Mouse (Mus musculus) cerebellum, adult 2 months (tissue): Measurements from ENCODE around the gene Chn1. TPM values are rescaled to one million over a fixed set of nuclear protein-coding genes. Genes with fewer than 3 reads are reported as not detected.
"Not testable (repeated sequence)": the region's sequence is repeated elsewhere in the genome, so short reads cannot be mapped to it uniquely, and the experiment has no call there.

Experiments
- DNase-seq, 2 experiments: peaks; one replicate each; pipeline ENCODE4 v3.0.0; 2021
- H3K27ac ChIP-seq: fragments of 200-500 bp; 2 replicates; pipeline ENCODE4 v1.5.1; 2012; ENCODE audit warnings: low read length, control low read depth, inconsistent platforms; ENCODE audit not compliant: insufficient read depth
- H3K27me3 ChIP-seq: fragments of 200-500 bp; 2 replicates; pipeline ENCODE4 v1.6.1; 2012; ENCODE audit warnings: inconsistent platforms, mild to moderate bottlenecking, low read length, moderate library complexity; ENCODE audit not compliant: control insufficient read depth, insufficient read depth
- H3K4me1 ChIP-seq: fragments of 200-500 bp; 2 replicates; pipeline ENCODE4 v1.6.1; 2011; ENCODE audit warnings: low read length; ENCODE audit not compliant: control insufficient read depth, insufficient read depth
- H3K4me3 ChIP-seq: fragments of 200-500 bp; replicated peaks from 2 replicates; pipeline ENCODE3; 2011; ENCODE audit warnings: mild to moderate bottlenecking, low read depth, low read length, control low read depth; ENCODE audit not compliant: insufficient read depth
- CTCF ChIP-seq: fragments of 200-500 bp; IDR thresholded peaks from 2 replicates; pipeline ENCODE4 v1.5.1; 2011; ENCODE audit warnings: low read depth, mild to moderate bottlenecking, control low read depth, low read length, moderate library complexity, borderline replicate concordance; ENCODE audit not compliant: insufficient read depth
- POLR2A ChIP-seq: fragments of 200-500 bp; IDR thresholded peaks from 2 replicates; pipeline ENCODE4 v1.6.1; 2011; ENCODE audit warnings: low read length, control low read depth, borderline replicate concordance; ENCODE audit not compliant: insufficient read depth
- WGBS: fragments of 180-500 bp; shearing (Covaris S2); methylation state at CpG from one replicate; pipeline ENCODE4 v1.1.7; 2018; 5-methylcytosine and 5-hydroxymethylcytosine counted together
- polyA plus RNA-seq: library from polyadenylated mRNA; depleted of rRNA; stranded (reverse); fragments of >200 nt; gene quantifications from 2 replicates; pipeline ENCODE4 v1.2.3, GENCODE M21; 2012; rRNA removed

Chn1 gene
- polyA plus RNA-seq, result 258 and 288 TPM in 2 replicates

DNA sequence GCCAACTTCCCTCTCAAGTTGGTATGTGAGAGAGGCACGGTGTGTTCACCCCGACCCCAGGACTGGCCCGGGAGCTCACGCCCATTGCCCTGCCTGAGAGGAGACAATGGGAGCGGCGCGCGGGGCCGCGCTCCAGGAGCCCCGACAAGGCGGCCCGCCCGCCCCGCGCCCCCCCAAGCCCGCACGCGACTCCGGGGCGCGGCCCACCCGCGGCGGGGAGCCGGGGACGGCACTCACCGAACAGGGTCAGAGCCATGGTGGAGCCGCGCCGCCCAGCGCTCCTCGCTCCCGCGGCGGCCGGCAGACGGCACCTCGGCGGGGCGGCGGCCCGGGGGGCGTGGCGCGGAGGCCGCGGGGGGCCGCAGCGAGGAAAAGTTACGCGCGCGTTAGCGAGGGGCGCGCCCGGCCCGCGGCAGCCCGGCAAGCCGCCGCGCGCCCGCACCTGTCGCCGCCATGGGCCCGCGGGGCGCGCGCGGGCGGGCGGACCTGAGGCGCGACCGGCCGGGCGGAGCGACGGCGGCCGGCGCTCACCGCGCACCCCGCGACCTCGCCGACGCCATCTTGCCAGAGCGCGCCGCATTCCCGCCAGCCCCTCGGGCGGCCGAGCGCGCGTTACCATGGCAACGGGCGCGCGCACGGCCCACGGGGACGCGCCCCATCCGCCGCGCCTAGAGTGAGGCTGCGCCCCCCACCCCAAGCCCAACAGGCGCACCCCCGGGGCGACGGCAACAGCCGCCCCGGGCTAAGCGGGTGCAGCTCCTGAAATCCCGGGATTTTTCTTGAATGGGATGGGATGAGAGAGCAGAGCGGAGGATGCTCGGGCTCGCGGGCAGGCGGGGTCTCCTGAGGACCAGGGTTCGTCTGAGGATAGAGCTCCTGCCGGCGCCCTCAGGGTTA is at the start of gene Chn1:
TSS of gene Chn1 (minus strand) at position 561 of the 897 bp plus-strand sequence.
- peak; percentile 69 to 73 for DNase-seq
- H3K27me3 ChIP-seq, result peaks cover 10% of the 10 kb centered on the region; the same call in 1 of the 2 replicates
- TF ChIP-seq CTCF (no peak), POLR2A (no peak)
- 2% methylated on average over 124 of the region's 131 CpGs for WGBS
- H3K4me3 ChIP-seq, result peak within 1 kb of the TSS; percentile 84
- no peaks in the 10 kb centered on the region for H3K4me1 ChIP-seq
- H3K27ac ChIP-seq, result no peak within 1 kb of the TSS

GRCm38 (mm10) chr2:73818742-73819141 is 43.6 kb upstream of the Chn1 start:
- Histone ChIP-seq H3K27me3 (no peaks in the 10 kb centered on the region; the same call in 1 of the 2 replicates), H3K4me1 (no peaks in the 10 kb centered on the region), H3K27ac (no peak overlapping the region), H3K4me3 (no peak overlapping the region)
- TF ChIP-seq POLR2A, result no peak
- no peak for TF ChIP-seq CTCF
- 79% methylated on average over 4 of the region's 4 CpGs for WGBS
- DNase-seq, result no peak

DNA sequence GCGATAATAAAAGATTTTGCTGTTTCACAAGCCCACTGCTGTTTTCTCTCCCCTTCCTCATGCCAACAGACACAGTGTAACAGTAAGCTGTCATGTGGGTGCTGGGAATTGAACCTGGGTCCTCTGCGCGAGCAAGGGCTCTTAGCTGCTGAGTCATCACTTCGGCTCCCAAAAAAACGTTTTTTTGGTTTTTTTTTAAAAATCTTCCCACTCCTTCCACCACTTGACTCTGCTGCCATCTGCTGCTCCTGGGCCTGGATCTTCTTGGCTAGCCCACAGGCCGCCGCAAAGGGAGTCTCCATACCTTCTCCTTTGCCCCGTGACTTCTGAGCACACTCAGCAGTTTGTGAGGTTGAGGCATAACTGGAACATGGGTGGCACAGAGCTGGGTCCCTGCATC is 32.5 kb upstream of the Chn1 start:
- DNase-seq, result no peak
- Histone ChIP-seq H3K27ac (no peak overlapping the region), H3K4me1 (no peaks in the 10 kb centered on the region), H3K4me3 (no peak overlapping the region), H3K27me3 (no peaks in the 10 kb centered on the region)
- 77% methylated on average over 8 of the region's 8 CpGs for WGBS
- TF ChIP-seq CTCF (no peak), POLR2A (no peak)

GRCm38 (mm10) chr2:73800127-73800526 is 25.0 kb upstream of the Chn1 start:
- not testable (repeated sequence) for H3K4me1 ChIP-seq, H3K4me3 ChIP-seq, H3K27ac ChIP-seq, H3K27me3 ChIP-seq, DNase-seq
- WGBS, result 87% methylated on average over 9 of the region's 9 CpGs

DNA sequence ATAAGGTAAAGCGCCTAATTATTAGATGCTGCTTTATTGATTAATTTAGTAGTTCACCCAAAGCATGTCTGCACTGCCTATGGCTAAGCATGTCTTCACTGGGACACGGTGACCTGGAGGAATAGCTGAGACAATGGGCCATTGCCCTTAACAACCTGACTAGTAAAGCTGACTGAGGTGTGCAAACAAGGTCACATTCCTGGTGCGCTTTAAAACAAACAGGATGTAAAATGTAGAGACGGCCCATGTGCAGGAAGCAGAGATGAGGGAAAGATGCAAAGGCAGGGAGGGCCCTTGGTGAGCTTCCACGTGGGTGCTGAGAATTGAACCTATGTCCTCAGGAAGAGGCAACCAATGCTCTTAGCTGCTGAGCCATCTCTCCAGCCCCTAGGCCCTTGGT is 23.6 kb upstream of the Chn1 start:
- no peak overlapping the region for H3K4me3 ChIP-seq
- no peak for DNase-seq
- WGBS, result 88% methylated on average over 5 of the region's 5 CpGs
- no peaks in the 10 kb centered on the region for H3K4me1 ChIP-seq
- TF ChIP-seq CTCF (no peak), POLR2A (no peak)
- H3K27me3 ChIP-seq, result no peaks in the 10 kb centered on the region; the same call in 1 of the 2 replicates
- H3K27ac ChIP-seq, result no peak overlapping the region

DNA sequence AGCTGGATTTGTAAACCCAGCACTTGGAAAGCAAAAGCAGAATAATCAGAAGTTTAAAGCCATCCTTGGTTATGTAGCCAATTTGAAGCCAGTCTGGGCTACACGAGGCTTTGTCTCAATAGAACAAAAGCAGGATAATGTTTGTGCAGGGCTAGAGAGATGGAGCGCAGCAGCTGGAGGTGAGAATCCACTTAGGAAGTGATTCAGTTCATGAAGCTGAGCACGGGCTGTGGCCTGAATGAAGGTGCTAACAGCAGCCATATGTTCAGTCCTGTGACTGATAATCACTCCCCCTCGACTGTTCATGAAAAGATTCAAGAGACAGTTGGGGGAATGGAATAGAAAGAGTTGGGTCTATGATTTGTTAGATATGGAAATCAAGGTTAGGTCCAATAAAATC is 23.0 kb upstream of the Chn1 start:
- 62% methylated on average over 4 of the region's 4 CpGs for WGBS
- Histone ChIP-seq H3K4me3 (no peak overlapping the region), H3K27me3 (no peaks in the 10 kb centered on the region; the same call in 1 of the 2 replicates), H3K27ac (no peak overlapping the region), H3K4me1 (no peaks in the 10 kb centered on the region)
- TF ChIP-seq CTCF, result no peak
- no peak for TF ChIP-seq POLR2A
- DNase-seq, result no peak

GRCm38 (mm10) chr2:73791846-73792630 is 16.9 kb upstream of the Chn1 start:
- DNase-seq, result no peak
- TF ChIP-seq CTCF (no peak; the same call in 1 of the 2 replicates), POLR2A (no peak)
- no peak overlapping the region for H3K4me3 ChIP-seq
- no peaks in the 10 kb centered on the region for H3K4me1 ChIP-seq
- WGBS, result 58% methylated on average over 19 of the region's 19 CpGs
- H3K27ac ChIP-seq, result no peak overlapping the region
- H3K27me3 ChIP-seq, result no peaks in the 10 kb centered on the region; the same call in 1 of the 2 replicates
